Mouse (Mus musculus) cerebellum, adult 11 months (tissue): ENCODE measurements at regions not wholly inside any gene's neighbourhood (a gene's known extent, or its start where the extent isn't known, plus 50 kb on each side); places are given as distances from the start of the nearest gene placed in this dataset.
"Not testable (repeated sequence)": the region's sequence is repeated elsewhere in the genome, so short reads cannot be mapped to it uniquely, and the experiment has no call there.

Experiments used
- DNase-seq: peaks from one replicate; pipeline ENCODE4 v3.0.0; 2022

DNA sequence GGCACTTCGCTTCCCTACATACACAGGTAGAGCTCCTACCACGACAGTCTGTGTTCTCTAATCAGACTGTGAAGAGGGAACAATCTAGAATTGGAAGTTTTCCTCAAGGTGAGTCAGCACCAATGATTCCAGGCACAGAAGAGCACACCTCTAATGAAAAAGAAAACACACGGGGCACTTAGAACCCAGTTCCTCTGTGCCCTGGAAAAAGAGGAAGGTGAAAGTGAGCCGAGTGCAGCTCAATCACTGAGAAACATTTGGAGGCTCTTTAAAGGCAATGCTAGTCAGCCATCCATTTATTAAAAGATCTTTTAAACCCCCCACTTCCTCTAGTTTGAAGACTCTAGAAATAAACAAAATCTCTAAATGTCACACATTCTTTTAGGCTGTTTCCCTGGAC, 108.4 kb upstream of the Adgrl2 start:
- no peak for DNase-seq

- DNase-seq, result no peak
Measured at GRCm38 (mm10) chr3:149097026-149097425, 106.7 kb upstream of the Adgrl2 start.

DNA sequence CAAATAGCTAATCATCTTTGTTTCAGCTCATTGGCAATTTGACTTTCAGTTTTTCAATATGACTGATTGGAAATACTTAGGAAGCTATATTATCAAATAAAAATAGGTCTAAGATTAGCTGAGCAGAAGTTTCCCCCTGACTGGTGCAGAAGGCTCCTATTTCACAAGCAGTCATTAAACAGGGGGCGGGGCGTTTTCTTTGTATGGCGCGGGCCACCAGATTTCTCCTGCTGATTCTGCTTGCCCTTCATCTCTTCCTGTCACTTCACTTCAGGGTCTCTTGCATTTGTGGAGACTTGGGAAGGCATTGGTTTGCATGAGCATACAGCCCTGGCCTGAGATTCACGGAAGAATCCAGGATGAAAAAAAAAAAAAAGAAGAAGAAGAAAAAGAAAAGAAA, 102.3 kb upstream of the Adgrl2 start:
- no peak for DNase-seq

DNA sequence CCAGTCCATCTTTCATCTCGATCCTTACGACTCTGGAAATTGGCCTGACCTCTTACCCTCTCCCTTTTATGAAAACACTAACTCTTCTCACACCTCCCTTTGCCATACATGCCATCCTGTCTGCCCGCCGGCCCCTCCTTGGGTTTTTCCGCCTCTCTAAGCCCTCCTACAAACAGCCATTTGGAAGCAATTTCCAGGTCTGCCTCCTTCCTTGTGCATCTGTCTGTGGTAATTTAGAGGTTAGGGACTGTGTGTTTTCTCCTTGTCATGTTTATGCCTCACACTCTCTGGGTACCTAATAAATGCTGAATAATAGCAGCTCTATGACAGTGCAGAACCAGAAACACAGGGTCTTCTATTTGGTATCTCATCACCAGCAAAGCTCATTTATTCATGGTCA, 99.7 kb upstream of the Adgrl2 start:
- no peak for DNase-seq

- no peak for DNase-seq
Measured at GRCm38 (mm10) chr3:149088621-149089128, 98.3 kb upstream of the Adgrl2 start.

- no peak for DNase-seq
Measured at GRCm38 (mm10) chr3:149087488-149087887, 97.1 kb upstream of the Adgrl2 start.

DNA sequence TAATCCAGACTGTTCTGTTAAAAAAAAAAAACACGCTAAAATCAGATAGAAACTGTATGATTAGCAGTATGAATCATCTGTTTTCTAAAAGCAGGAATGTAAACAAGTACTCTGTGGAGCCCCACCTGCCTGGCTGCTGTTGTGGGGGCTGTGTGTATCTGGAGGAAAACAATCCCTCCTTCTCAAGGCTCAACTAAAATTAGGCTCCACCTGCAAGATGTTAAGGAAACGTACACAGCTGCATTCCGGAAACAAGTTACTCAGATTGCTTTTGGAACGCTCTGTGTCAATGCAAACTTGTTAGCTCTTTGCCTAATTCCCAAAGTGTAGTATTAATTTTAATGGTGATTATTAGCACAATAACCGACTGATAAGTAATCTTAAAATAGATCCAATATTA, 96.3 kb upstream of the Adgrl2 start:
- DNase-seq, result no peak

DNA sequence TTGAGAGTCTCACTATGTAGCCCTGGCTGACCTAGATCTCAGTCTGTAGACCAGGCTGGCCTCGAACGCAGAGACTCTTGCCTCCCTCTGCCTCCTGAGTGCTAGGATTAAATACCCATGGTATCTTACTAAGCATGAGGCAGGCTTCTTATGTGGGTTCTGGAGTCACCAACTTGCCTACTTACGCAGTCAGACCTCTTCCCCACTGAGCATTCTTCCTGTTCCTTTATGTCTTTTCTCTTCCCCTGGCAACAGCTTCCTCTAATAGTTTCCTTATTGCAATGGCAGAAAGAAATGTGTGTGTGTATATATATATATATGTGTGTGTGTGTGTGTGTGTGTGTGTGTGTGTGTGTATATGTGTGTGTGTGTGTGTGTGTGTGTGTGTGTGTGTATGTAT, 95.7 kb upstream of the Adgrl2 start:
- DNase-seq, result no peak

DNA sequence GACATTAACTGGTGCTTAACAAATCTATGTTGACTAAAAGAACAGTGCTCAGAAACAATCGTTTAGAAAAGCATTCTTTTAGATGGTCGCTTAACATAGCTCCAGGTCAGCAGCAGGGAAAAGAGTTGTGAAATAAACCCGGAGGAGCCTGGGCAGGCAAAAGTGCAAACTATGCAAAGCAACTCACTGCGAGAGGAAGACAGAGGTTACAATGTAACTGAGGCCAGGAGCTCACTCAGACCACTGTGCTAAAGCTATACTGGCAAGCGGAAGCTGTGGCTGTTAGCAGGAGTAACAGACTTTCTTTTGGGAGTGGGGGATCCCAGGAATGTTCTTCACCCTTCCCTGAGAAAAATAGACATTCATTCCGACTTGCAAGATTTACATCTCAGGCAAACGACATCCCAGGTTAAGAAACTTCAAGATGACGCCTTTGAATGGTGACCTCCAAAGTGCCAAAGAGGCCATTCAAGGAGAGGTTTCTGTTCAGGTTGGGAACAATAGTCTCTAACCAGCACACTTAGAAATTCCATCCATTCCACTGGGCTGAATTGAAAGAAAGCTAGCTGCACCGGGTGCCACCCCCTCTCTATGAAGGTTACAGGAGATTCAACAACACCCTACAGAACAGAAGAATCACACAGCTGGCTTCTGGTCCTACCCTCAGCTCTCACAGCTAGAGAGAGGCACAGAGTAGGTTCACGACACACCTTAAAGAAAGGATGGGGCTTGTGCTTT, 94.7 kb upstream of the Adgrl2 start:
- no peak for DNase-seq

- no peak for DNase-seq
Measured at GRCm38 (mm10) chr3:149083391-149083790, 93.0 kb upstream of the Adgrl2 start.

DNA sequence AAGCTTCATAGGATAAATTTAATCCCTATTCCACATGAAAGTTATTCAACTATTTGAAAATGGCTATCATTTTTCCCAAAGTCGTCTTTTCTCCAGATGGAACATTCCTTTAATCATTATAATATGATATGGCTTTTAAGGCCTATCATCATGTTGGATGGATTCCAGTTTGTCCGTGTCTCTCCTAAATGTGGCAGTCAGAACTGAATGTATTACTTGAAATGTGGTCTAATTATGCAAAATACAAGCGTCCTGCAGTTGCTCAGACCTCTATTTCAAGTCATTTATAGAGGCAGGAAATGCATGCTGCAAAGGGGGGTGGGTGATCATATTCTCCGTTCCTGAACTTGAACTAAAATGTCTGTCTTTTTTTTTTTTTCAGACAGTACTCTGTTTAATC, 88.5 kb upstream of the Adgrl2 start:
- no peak for DNase-seq

- DNase-seq, result no peak
Measured at GRCm38 (mm10) chr3:149076928-149077551, 86.7 kb upstream of the Adgrl2 start.

- no peak for DNase-seq
Measured at GRCm38 (mm10) chr3:149075488-149075851, 85.1 kb upstream of the Adgrl2 start.

DNA sequence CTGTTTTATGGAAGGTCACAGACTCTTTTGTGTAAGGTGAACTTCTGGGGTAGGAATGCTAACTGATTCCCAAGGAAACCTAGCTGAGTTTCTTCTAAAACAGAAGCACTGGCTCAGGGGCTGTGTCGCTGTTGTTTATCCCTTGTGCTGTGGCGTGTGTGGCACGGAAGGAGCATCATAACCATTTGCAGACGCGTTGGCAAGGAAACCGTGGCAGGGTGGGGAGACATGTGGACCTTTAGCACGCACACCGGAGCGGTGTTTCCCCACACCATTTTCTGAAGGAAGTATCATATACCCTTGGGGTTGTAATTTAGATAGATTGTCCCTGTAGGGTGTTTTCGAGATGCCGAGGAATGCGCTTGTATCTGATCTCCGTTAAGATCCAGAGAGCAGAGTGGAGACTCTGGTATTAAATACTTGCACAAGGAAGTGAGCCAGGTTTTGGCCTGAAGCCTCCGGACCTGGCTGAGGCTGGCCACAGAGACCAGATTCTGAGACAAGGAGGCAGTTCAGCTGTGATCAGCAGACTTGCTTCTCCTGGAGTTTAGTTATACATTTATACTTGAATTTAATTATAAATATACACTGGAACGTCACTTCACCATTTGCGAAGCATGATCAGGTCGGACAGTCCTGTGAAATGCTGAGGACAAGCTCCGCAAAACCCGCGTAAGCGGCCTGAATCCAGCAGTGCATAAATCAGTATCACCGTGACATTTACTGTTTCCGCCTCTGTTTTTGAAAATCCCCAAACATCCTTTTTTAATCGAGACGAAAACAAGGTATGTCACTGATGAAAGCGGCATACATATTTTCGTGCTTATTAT, 84.5 kb upstream of the Adgrl2 start:
- DNase-seq, result no peak

DNA sequence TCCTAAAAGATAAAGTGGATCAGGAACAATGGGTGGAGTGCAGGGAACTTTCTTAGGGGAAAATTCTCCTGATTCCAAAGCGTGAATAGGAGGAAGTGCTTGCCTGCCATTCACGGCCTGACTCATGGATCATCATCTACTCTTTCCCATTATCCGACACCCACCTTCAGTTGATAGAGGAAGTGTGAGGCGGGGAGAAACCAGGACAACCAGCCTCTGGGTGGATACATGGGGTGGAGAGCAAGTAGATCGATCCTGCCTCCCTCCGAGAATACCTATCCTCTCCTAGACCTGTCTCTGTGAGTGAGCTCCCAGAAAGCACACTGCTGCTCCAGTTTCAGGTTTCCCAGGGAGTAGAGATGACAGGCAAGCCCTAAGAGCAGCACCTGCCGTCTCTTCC, 79.8 kb upstream of the Adgrl2 start:
- DNase-seq, result no peak

GRCm38 (mm10) chr3:149069436-149069835, 79.1 kb upstream of the Adgrl2 start:
- no peak for DNase-seq

DNA sequence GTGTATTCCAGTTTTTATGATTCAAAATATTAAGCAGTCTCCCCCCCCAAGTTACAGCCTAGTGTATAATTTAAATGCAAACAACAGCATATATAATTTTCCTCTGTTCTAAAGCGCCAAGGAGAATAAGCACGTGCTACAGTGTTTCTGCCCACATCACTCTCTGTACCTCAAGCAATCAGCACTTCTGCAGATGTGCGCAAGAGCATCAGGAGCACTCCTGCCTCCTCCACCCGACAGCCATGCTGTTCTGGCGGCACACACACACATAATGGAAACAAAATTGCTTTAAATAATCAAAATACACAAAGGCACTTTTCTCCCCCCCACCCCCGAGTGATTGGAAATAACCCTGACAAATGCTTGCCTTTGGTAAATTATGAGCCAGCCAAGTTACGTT, 78.5 kb upstream of the Adgrl2 start:
- no peak for DNase-seq

DNA sequence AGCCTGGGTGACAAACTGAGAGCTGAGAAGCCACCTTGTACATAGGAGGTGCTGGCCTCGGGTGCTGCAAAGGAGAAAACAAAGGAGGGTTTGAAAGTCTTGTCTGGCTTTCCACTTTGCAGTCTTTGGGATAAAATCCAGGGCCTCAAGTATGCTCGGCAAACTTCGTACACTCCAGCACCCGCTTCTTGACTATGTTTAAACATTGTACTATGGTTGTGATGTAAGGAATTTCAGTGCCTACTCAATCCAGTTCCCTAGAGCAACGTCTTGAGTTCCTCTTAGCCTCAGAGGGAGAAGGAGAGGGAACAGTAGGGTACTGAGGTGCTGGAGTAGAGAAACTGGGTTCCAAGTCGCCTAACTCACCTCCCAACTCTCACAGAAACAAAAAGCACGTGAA, 77.4 kb upstream of the Adgrl2 start:
- no peak for DNase-seq

GRCm38 (mm10) chr3:149055077-149055476, 64.7 kb upstream of the Adgrl2 start:
- no peak for DNase-seq

DNA sequence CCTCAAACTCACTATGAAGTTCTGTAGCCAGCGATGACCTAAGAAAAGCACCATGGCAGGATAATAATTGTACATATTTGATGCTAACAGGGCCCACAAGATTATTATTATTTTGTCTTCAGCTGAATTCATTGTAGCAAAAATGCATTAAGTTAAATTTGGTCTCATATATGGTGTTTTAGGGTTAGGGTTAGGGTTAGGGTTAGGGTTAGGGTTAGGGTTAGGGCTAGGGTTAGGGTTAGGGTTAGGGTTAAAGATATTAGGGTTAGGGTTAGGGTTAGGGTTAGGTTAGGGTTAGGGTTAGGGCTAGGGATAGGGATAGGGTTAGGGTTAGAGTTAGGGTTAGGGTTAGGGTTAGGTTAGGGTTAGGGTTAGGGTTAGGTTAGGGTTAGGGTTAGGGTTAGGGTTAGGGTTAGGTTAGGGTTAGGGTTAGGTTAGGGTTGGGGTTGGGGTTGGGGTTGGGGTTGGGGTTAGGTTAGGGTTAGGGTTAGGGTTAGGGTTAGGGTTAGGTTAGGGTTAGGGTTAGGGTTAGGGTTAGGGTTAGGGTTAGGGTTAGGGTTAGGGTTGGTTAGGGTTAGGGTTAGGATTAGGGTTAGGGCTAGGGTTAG, 62.0 kb upstream of the Adgrl2 start:
- not testable (repeated sequence) for DNase-seq

GRCm38 (mm10) chr3:149045343-149045742, 55.0 kb upstream of the Adgrl2 start:
- no peak for DNase-seq

- no peak for DNase-seq
Measured at GRCm38 (mm10) chr3:149043901-149044300, 53.5 kb upstream of the Adgrl2 start.

DNA sequence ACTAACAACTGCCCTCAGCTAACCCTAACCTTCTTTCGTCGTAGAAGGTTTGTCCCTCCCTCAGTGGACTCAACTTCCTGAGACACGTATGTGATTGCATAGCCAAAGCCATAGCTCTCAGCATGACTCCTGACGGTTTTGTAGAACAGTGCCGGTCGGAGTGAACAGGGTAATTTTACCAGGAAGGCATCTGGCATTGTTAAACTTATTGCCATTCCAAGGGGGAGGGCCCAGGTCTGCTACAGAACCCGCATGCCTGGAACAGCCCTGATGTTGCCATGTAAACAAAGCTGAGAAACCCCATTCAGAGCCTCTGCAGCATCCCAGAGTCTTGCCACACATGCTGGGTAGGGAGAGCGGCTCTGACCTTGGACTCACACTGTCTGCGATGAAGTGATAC, 52.2 kb upstream of the Adgrl2 start:
- no peak for DNase-seq
